Mouse (Mus musculus) left cerebral cortex, postnatal 25 days (tissue): Measurements from ENCODE around the gene Hmces. TPM values are rescaled to one million over a fixed set of nuclear protein-coding genes. Genes with fewer than 3 reads are reported as not detected.

Experiments used
- microRNA-seq, 2 experiments: library from miRNA; unstranded; fragments of <30 nt; microRNA quantifications; one replicate each; pipeline ENCODE4 v1.2.0; 2022
- total RNA-seq, 2 experiments: library from RNA; stranded (reverse); gene quantifications; 2 replicates each; pipeline ENCODE4 v1.2.3; 2021

Hmces gene
- total RNA-seq, 2 experiments from 2014 or later: 25.8 to 27.8 TPM

Small RNAs within 50 kb of the gene (microRNA-seq; reads per million reads assigned to microRNA genes)
- gene Gm47286: 0.50 to 1.7 reads per million in 2 experiments

Other genes starting within 250 kb of the Hmces start
- 1 to 10 TPM; 7.9 to 8.1 TPM for gene Aplf, start 241.7 kb upstream of the Hmces start, total RNA-seq
- gene Efcc1, start 183.1 kb upstream of the Hmces start, total RNA-seq: 1 to 10 TPM; 3.4 to 4.5 TPM
- gene Gp9, start 135.9 kb upstream of the Hmces start, total RNA-seq: 1 to 10 TPM in 1 of 2 experiments, under 1 TPM in 1; 0.92 to 1.1 TPM
- 10 to 100 TPM; 18.6 to 19.8 TPM for gene Rab43, start 101.8 kb upstream of the Hmces start, total RNA-seq
- gene Gm45140, start 78.1 kb upstream of the Hmces start, total RNA-seq: 1 to 10 TPM; 1.4 to 1.9 TPM
- gene Isy1, start 75.1 kb upstream of the Hmces start, total RNA-seq: 10 to 100 TPM; 27.6 to 31.2 TPM
- 100 to 1,000 TPM; 250 to 258 TPM for gene Cnbp, start 62.8 kb upstream of the Hmces start, total RNA-seq
- gene Copg1, start 26.1 kb upstream of the Hmces start, total RNA-seq: 100 to 1,000 TPM; 212 to 218 TPM
- gene H1fx, start 67.7 kb downstream of the Hmces start, total RNA-seq: 10 to 100 TPM; 59.2 to 60.8 TPM
- gene Rab7, start 131.3 kb downstream of the Hmces start, total RNA-seq: 100 to 1,000 TPM; 330 to 341 TPM
- gene Rpn1, start 170.5 kb downstream of the Hmces start, total RNA-seq: 100 to 1,000 TPM; 184 to 185 TPM